Mouse (Mus musculus) MEL (cell line): ENCODE results near the gene Hmg20b. TPM values are rescaled to one million over a fixed set of nuclear protein-coding genes. Genes with fewer than 3 reads are reported as not detected.

Experiments used
- DNase-seq: peaks from one replicate; pipeline ENCODE4 v3.0.0; 2011; ENCODE audit warnings: low read depth, low spot score
- H3K27ac ChIP-seq: 2 replicates; pipeline ENCODE4 v1.5.1; 2012; ENCODE audit warnings: low read depth, mild to moderate bottlenecking, control low read depth, low read length, moderate library complexity; ENCODE audit not compliant: control insufficient read depth
- H3K27me3 ChIP-seq, 2 experiments: fragments of 150-350 bp in 1 of 2; sonication (generic) in 1 of 2; 2 replicates each; pipeline ENCODE4 v1.6.1; 2012; ENCODE audit warnings: low read length in 2 of 2, mild to moderate bottlenecking in 2 of 2, improper control_type of control experiment in 1 of 2, moderate library complexity in 1 of 2; ENCODE audit not compliant: insufficient read depth in 2 of 2, control insufficient read depth in 1 of 2
- H3K36me3 ChIP-seq, 2 experiments: 2 replicates each; pipeline ENCODE4 v1.6.1; 2012 to 2014; ENCODE audit warnings: low read length in 2 of 2, improper control_type of control experiment in 1 of 2, inconsistent platforms in 1 of 2, mild to moderate bottlenecking in 1 of 2; ENCODE audit not compliant: insufficient read depth in 2 of 2, control insufficient read depth in 1 of 2
- H3K4me1 ChIP-seq, 2 experiments: fragments of 150-350 bp in 1 of 2; sonication (generic) in 1 of 2; 2 replicates each; pipeline ENCODE4 v1.6.1; 2012; ENCODE audit warnings: low read length in 2 of 2, improper control_type of control experiment in 1 of 2, mild to moderate bottlenecking in 1 of 2; ENCODE audit not compliant: insufficient read depth in 2 of 2, control insufficient read depth in 1 of 2
- H3K4me3 ChIP-seq, 2 experiments: fragments of 150-350 bp in 1 of 2; sonication (generic) in 1 of 2; 2 replicates each; pipeline ENCODE4 v1.5.1; 2012; ENCODE audit warnings: low read depth in 2 of 2, low read length in 2 of 2, mild to moderate bottlenecking in 2 of 2, moderate library complexity in 2 of 2, control low read depth in 1 of 2, improper control_type of control experiment in 1 of 2; ENCODE audit not compliant: control insufficient read depth in 1 of 2, insufficient read depth in 1 of 2
- H3K79me2 ChIP-seq: 2 replicates; pipeline ENCODE4 v1.6.1; 2012; ENCODE audit warnings: mild to moderate bottlenecking, low read length, moderate library complexity; ENCODE audit not compliant: control insufficient read depth, poor library complexity, insufficient read depth
- H3K9ac ChIP-seq: 2 replicates; pipeline ENCODE4 v1.6.1; 2012; ENCODE audit warnings: low read depth, mild to moderate bottlenecking, control low read depth, low read length, moderate library complexity; ENCODE audit not compliant: control insufficient read depth, poor library complexity, severe bottlenecking
- H3K9me3 ChIP-seq: fragments of 150-350 bp; sonication (generic); replicated peaks from 2 replicates; pipeline ENCODE4 v1.6.1; 2012; ENCODE audit warnings: mild to moderate bottlenecking, low read length, improper control_type of control experiment, moderate library complexity; ENCODE audit not compliant: insufficient read depth
- BHLHE40 ChIP-seq: IDR thresholded peaks from 2 replicates; pipeline ENCODE4 v1.6.1; 2012; ENCODE audit warnings: low read depth, mild to moderate bottlenecking, inconsistent platforms, low read length, improper control_type of control experiment, borderline replicate concordance
- CHD1 ChIP-seq: IDR thresholded peaks from 2 replicates; pipeline ENCODE4 v1.6.1; 2012; ENCODE audit warnings: low read depth, mild to moderate bottlenecking, inconsistent platforms, low read length, improper control_type of control experiment
- CHD2 ChIP-seq: IDR thresholded peaks from 2 replicates; pipeline ENCODE4 v1.6.1; 2011; ENCODE audit warnings: low read length, improper control_type of control experiment
- CTCF ChIP-seq, 3 experiments: IDR thresholded peaks in 2 of 3; conservative IDR thresholded peaks in 1 of 3; 2 replicates each; pipeline ENCODE4 v1.5.1; 2011 to 2012; ENCODE audit warnings: low read length in 3 of 3, low read depth in 2 of 3, mild to moderate bottlenecking in 2 of 3, improper control_type of control experiment in 1 of 3, inconsistent platforms in 1 of 3, mixed read lengths in 1 of 3, moderate library complexity in 1 of 3; ENCODE audit not compliant: control insufficient read depth in 1 of 3, insufficient read depth in 1 of 3, poor library complexity in 1 of 3, severe bottlenecking in 1 of 3
- E2F4 ChIP-seq: IDR thresholded peaks from 2 replicates; pipeline ENCODE4 v1.6.1; 2011; ENCODE audit warnings: low read depth, low read length, improper control_type of control experiment, borderline replicate concordance
- EP300 ChIP-seq, 2 experiments: IDR thresholded peaks; 2 replicates each; pipeline ENCODE4 v1.6.1; 2011; ENCODE audit warnings: improper control_type of control experiment in 2 of 2, low read length in 2 of 2, low read depth in 1 of 2, mild to moderate bottlenecking in 1 of 2
- ETS1 ChIP-seq: IDR thresholded peaks from 2 replicates; pipeline ENCODE4 v1.6.1; 2012; ENCODE audit warnings: low read depth, mild to moderate bottlenecking, inconsistent platforms, low read length, improper control_type of control experiment, moderate library complexity
- GABPA ChIP-seq: IDR thresholded peaks from 2 replicates; pipeline ENCODE4 v1.6.1; 2012; ENCODE audit warnings: low read depth, mild to moderate bottlenecking, inconsistent platforms, low read length, improper control_type of control experiment, moderate library complexity
- GATA1 ChIP-seq: IDR thresholded peaks from 2 replicates; pipeline ENCODE4 v1.6.1; 2011; ENCODE audit warnings: low read depth, low read length, improper control_type of control experiment
- HCFC1 ChIP-seq: IDR thresholded peaks from 2 replicates; pipeline ENCODE4 v1.6.1; 2012; ENCODE audit warnings: low read depth, mild to moderate bottlenecking, inconsistent platforms, low read length, improper control_type of control experiment, moderate library complexity
- JUND ChIP-seq: IDR thresholded peaks from 2 replicates; pipeline ENCODE4 v1.6.1; 2011; ENCODE audit warnings: low read depth, mild to moderate bottlenecking, improper control_type of control experiment, low read length
- KAT2A ChIP-seq: conservative IDR thresholded peaks from 2 replicates; pipeline ENCODE4 v1.6.1; 2012; ENCODE audit warnings: low read depth, low read length, improper control_type of control experiment, inconsistent platforms
- MAFK ChIP-seq: IDR thresholded peaks from 2 replicates; pipeline ENCODE4 v1.6.1; 2011; ENCODE audit warnings: low read depth, mild to moderate bottlenecking, low read length, improper control_type of control experiment, borderline replicate concordance
- MAX ChIP-seq: IDR thresholded peaks from 2 replicates; pipeline ENCODE4 v1.6.1; 2011; ENCODE audit warnings: low read length, improper control_type of control experiment
- MAZ ChIP-seq: IDR thresholded peaks from 2 replicates; pipeline ENCODE4 v1.6.1; 2012; ENCODE audit warnings: low read depth, mild to moderate bottlenecking, inconsistent platforms, low read length, improper control_type of control experiment
- MEF2A ChIP-seq: IDR thresholded peaks from 2 replicates; pipeline ENCODE4 v1.6.1; 2014; ENCODE audit warnings: low read depth, mild to moderate bottlenecking, inconsistent platforms, low read length, improper control_type of control experiment; ENCODE audit not compliant: poor library complexity, insufficient replicate concordance, severe bottlenecking; ENCODE audit errors: extremely low read depth
- MXI1 ChIP-seq: IDR thresholded peaks from 2 replicates; pipeline ENCODE4 v1.6.1; 2011; ENCODE audit warnings: mild to moderate bottlenecking, low read depth, low read length, improper control_type of control experiment
- MYB ChIP-seq: IDR thresholded peaks from 2 replicates; pipeline ENCODE4 v1.6.1; 2011; ENCODE audit warnings: mild to moderate bottlenecking, low read depth, low read length, improper control_type of control experiment
- MYC ChIP-seq: IDR thresholded peaks from 2 replicates; pipeline ENCODE4 v1.6.1; 2011; ENCODE audit warnings: low read depth, mild to moderate bottlenecking, low read length, improper control_type of control experiment, moderate library complexity
- NELFE ChIP-seq: IDR thresholded peaks from 2 replicates; pipeline ENCODE4 v1.6.1; 2011; ENCODE audit warnings: low read depth, low read length, improper control_type of control experiment
- NRF1 ChIP-seq: IDR thresholded peaks from 2 replicates; pipeline ENCODE4 v1.6.1; 2014; ENCODE audit warnings: low read depth, mild to moderate bottlenecking, inconsistent platforms, low read length, improper control_type of control experiment, moderate library complexity; ENCODE audit not compliant: poor library complexity, insufficient read depth, severe bottlenecking
- POLR2A ChIP-seq, 2 experiments: IDR thresholded peaks; 2 replicates each; pipeline ENCODE4 v1.6.1; 2011 to 2012; ENCODE audit warnings: low read length in 2 of 2, mild to moderate bottlenecking in 2 of 2, control low read depth in 1 of 2, improper control_type of control experiment in 1 of 2, low read depth in 1 of 2, moderate library complexity in 1 of 2; ENCODE audit not compliant: control insufficient read depth in 1 of 2, insufficient read depth in 1 of 2, poor library complexity in 1 of 2
- POLR2AphosphoS2 ChIP-seq: IDR thresholded peaks from 2 replicates; pipeline ENCODE4 v1.6.1; 2011; ENCODE audit warnings: low read length, improper control_type of control experiment
- RAD21 ChIP-seq: IDR thresholded peaks from 2 replicates; pipeline ENCODE4 v1.6.1; 2011; ENCODE audit warnings: mild to moderate bottlenecking, low read depth, low read length, improper control_type of control experiment
- SIN3A ChIP-seq: IDR thresholded peaks from 2 replicates; pipeline ENCODE4 v1.6.1; 2012; ENCODE audit warnings: low read length, improper control_type of control experiment, inconsistent platforms
- SMC3 ChIP-seq: IDR thresholded peaks from 2 replicates; pipeline ENCODE4 v1.6.1; 2011; ENCODE audit warnings: low read depth, low read length, improper control_type of control experiment
- TAL1 ChIP-seq: IDR thresholded peaks from 2 replicates; pipeline ENCODE4 v1.6.1; 2012; ENCODE audit warnings: mild to moderate bottlenecking, inconsistent platforms, low read length, moderate library complexity, mixed read lengths
- TBP ChIP-seq: IDR thresholded peaks from 2 replicates; pipeline ENCODE4 v1.8.0; 2011; ENCODE audit warnings: low read depth, low read length, improper control_type of control experiment
- TCF12 ChIP-seq: IDR thresholded peaks from 2 replicates; pipeline ENCODE4 v1.6.1; 2014; ENCODE audit warnings: low read depth, mild to moderate bottlenecking, inconsistent platforms, low read length, improper control_type of control experiment, moderate library complexity
- UBTF ChIP-seq: IDR thresholded peaks from 2 replicates; pipeline ENCODE4 v1.6.1; 2012; ENCODE audit warnings: low read depth, mild to moderate bottlenecking, inconsistent platforms, low read length, improper control_type of control experiment, moderate library complexity, borderline replicate concordance; ENCODE audit not compliant: insufficient read depth
- USF1 ChIP-seq: IDR thresholded peaks from 2 replicates; pipeline ENCODE4 v1.6.1; 2014; ENCODE audit warnings: low read depth, mild to moderate bottlenecking, inconsistent platforms, low read length, improper control_type of control experiment, moderate library complexity
- USF2 ChIP-seq, 2 experiments: IDR thresholded peaks; 2 replicates each; pipeline ENCODE4 v1.6.1; 2011 to 2012; ENCODE audit warnings: improper control_type of control experiment in 2 of 2, low read length in 2 of 2, borderline replicate concordance in 1 of 2, inconsistent platforms in 1 of 2, low read depth in 1 of 2, mild to moderate bottlenecking in 1 of 2; ENCODE audit not compliant: insufficient read depth in 1 of 2
- ZC3H11A ChIP-seq: IDR thresholded peaks from 2 replicates; pipeline ENCODE4 v1.6.1; 2012; ENCODE audit warnings: low read depth, mild to moderate bottlenecking, inconsistent platforms, low read length, improper control_type of control experiment
- ZKSCAN1 ChIP-seq: IDR thresholded peaks from 2 replicates; pipeline ENCODE4 v1.6.1; 2012; ENCODE audit warnings: low read depth, mild to moderate bottlenecking, inconsistent platforms, low read length, improper control_type of control experiment, moderate library complexity
- ZMIZ1 ChIP-seq: IDR thresholded peaks from 2 replicates; pipeline ENCODE4 v1.6.1; 2012; ENCODE audit warnings: low read depth, mild to moderate bottlenecking, inconsistent platforms, low read length, improper control_type of control experiment, moderate library complexity
- ZNF384 ChIP-seq: IDR thresholded peaks from 2 replicates; pipeline ENCODE4 v1.6.1; 2012; ENCODE audit warnings: low read depth, mild to moderate bottlenecking, inconsistent platforms, low read length, improper control_type of control experiment
- polyA plus RNA-seq, 2 experiments: library from polyadenylated mRNA; stranded (reverse) in 1 of 2; unstranded in 1 of 2; fragments of >175 nt in 1 of 2; fragments of >200 nt in 1 of 2; gene quantifications; 2 replicates each; pipeline versions ENCODE4 v1.2.1 to v1.2.4; 2012; ENCODE audit warnings: low replicate concordance in 2 of 2, low read depth in 1 of 2; ENCODE audit not compliant: insufficient read length in 2 of 2, insufficient read depth in 1 of 2, missing spikeins in 1 of 2
- total RNA-seq: library from RNA; depleted of rRNA; stranded (reverse); fragments of 300-350 nt; gene quantifications from 2 replicates; pipeline ENCODE4 v1.2.3, GENCODE M21; 2012

Gene Hmg20b
- total and polyA plus RNA-seq, 3 experiments, result 27.0 to 92.7 TPM; not detected in 1

DNA sequence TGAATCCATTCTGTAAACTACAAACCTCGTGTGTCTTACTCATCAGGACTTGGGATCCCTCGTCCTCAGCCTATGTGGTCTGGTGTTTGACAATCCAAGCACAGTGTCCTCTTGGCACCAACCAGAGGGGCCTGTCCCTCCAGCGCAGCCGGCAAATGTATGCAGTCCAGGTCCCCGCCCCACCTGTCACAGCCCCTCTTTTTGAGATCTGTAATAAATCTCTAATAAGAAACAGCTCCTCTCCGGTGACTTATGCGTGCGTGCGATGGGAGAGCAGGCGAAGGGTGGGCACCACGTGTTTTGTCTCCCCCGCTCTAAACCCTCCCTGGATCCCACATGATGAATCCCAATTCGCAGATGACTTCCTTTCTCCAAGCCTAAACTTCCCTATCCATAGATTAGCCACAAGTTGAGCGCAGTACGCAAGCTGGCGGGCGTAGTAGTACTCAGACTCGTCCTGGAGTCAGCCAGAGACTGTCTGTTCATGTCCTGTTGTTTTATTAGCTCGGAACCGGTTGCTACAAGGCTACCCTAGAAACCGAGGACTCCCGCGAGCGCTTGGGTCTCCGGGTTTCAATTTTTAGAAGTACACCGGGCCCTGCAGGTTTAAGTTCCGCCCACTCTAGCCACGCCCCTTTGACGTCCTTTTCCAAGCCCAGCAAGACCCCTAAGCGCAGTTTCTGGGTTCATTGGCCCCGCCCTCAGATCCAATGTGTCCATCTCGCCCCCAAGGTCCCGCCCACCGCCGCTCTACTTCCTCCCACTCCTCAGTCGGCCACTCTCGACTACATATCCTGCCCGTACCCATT, 30.3 kb downstream of the Hmg20b start:
- no peaks in the 10 kb centered on the region for H3K9me3 ChIP-seq
- peak; percentile 100 for DNase-seq
- H3K9ac ChIP-seq, result peak overlapping the region; percentile 71
- H3K27me3 ChIP-seq, result no peaks in the 10 kb centered on the region
- H3K4me1 ChIP-seq, result peaks cover 0 to 12% of the 10 kb centered on the region in 2 experiments; a peak in 3 of 4 replicates
- peak overlapping the region; percentile 61 to 85 for H3K4me3 ChIP-seq
- H3K79me2 ChIP-seq, result peaks cover 20% of the 10 kb centered on the region
- peaks cover 2 to 6% of the 10 kb centered on the region in 2 experiments; a peak in 2 of 4 replicates for H3K36me3 ChIP-seq
- H3K27ac ChIP-seq, result peak overlapping the region; percentile 81
- peak; percentile 64 for TF ChIP-seq SIN3A
- no peak for TF ChIP-seq ZNF384
- TF ChIP-seq BHLHE40, result no peak
- no peak for TF ChIP-seq MEF2A
- no peak for TF ChIP-seq MAZ
- TF ChIP-seq CHD2, result peak; percentile 25; the same call in 1 of the 2 replicates
- TF ChIP-seq TBP, result peak; percentile 60; the same call in 1 of the 2 replicates
- TF ChIP-seq POLR2A (IDR thresholded peaks at IDR 0.05; ENCODE audit: control insufficient read depth in 1 of 2, insufficient read depth in 1 of 2, low read depth in 1 of 2, low read length in 2 of 2, poor library complexity in 1 of 2), result peak; percentile 51 to 71; a peak in 3 of 4 replicates
- TF ChIP-seq ZKSCAN1, result no peak
- TF ChIP-seq ZC3H11A, result no peak
- no peak for TF ChIP-seq MYB
- no peak for TF ChIP-seq CTCF (IDR thresholded peaks at IDR 0.05 in 2 of 3, conservative IDR thresholded peaks at IDR 0.05 in 1 of 3; ENCODE audit: control insufficient read depth in 1 of 3, insufficient read depth in 1 of 3, low read depth in 2 of 3, low read length in 3 of 3, poor library complexity in 1 of 3, severe bottlenecking in 1 of 3)
- TF ChIP-seq HCFC1, result no peak
- TF ChIP-seq ZMIZ1, result no peak; the same call in 1 of the 2 replicates
- no peak for TF ChIP-seq CHD1
- 0 out of 2 replicates have a peak, but pooled peaks have one; percentile 37 for TF ChIP-seq E2F4
- no peak for TF ChIP-seq GATA1
- TF ChIP-seq UBTF, result no peak
- peak; percentile 33 for TF ChIP-seq TCF12
- TF ChIP-seq NELFE, result peak; percentile 76
- TF ChIP-seq POLR2AphosphoS2, result peak; percentile 76
- no peak for TF ChIP-seq NRF1
- TF ChIP-seq RAD21, result no peak
- TF ChIP-seq TAL1, result no peak
- no peak for TF ChIP-seq ETS1
- TF ChIP-seq MXI1, result peak; percentile 94
- peak; percentile 83 for TF ChIP-seq MAX
- no peak for TF ChIP-seq USF2 (IDR thresholded peaks at IDR 0.05; ENCODE audit: borderline replicate concordance in 1 of 2, insufficient read depth in 1 of 2, low read depth in 1 of 2, low read length in 2 of 2)
- no peak; the same call in 1 of the 2 replicates for TF ChIP-seq KAT2A
- TF ChIP-seq MAFK, result no peak
- TF ChIP-seq EP300 (IDR thresholded peaks at IDR 0.05; ENCODE audit: low read depth in 1 of 2, low read length in 2 of 2), result no peak
- no peak for TF ChIP-seq GABPA
- no peak for TF ChIP-seq USF1
- peak; percentile 15; the same call in 1 of the 2 replicates for TF ChIP-seq SMC3
- peak; percentile 87 for TF ChIP-seq MYC
- no peak for TF ChIP-seq JUND
